Mouse (Mus musculus): ENCODE measurements at regions not wholly inside any gene's neighbourhood (a gene's known extent, or its start where the extent isn't known, plus 50 kb on each side); places are given as distances from the start of the nearest gene placed in this dataset.

GRCm38 (mm10) chr13:35226142-35226829 lies 199.4 kb upstream of the Eci2 start:
- DNase-seq, result no peak

- DNase-seq, result no peak
Observed at GRCm38 (mm10) chr13:35226944-35227343, 200.0 kb upstream of the Eci2 start.

GRCm38 (mm10) chr13:35229601-35230000 lies 202.7 kb upstream of the Eci2 start:
- DNase-seq, result no peak

- no peak for DNase-seq
Observed at GRCm38 (mm10) chr13:35233636-35234035, 206.7 kb upstream of the Eci2 start.

- DNase-seq, result no peak
Observed at GRCm38 (mm10) chr13:35241443-35241842, 214.5 kb upstream of the Eci2 start.

- DNase-seq, result no peak
Observed at GRCm38 (mm10) chr13:35243946-35244345, 217.1 kb upstream of the Eci2 start.

GRCm38 (mm10) chr13:35257386-35257785 lies 230.5 kb upstream of the Eci2 start:
- DNase-seq, result no peak

- DNase-seq, result no peak
Observed at GRCm38 (mm10) chr13:35258720-35259119, 231.8 kb upstream of the Eci2 start.

- DNase-seq, result no peak
Observed at GRCm38 (mm10) chr13:35283959-35284358, 257.1 kb upstream of the Eci2 start.

- no peak for DNase-seq
Observed at GRCm38 (mm10) chr13:35302088-35302487, 275.2 kb upstream of the Eci2 start.

GRCm38 (mm10) chr13:35316772-35317171 lies 289.9 kb upstream of the Eci2 start:
- DNase-seq, result no peak

- DNase-seq, result peak; percentile 10
Observed at GRCm38 (mm10) chr13:35326682-35327242, 299.9 kb upstream of the Eci2 start.

- no peak for DNase-seq
Observed at GRCm38 (mm10) chr13:35328320-35328719, 301.4 kb upstream of the Eci2 start.

- no peak for DNase-seq
Observed at GRCm38 (mm10) chr13:35330926-35331325, 304.0 kb upstream of the Eci2 start.

- DNase-seq, result no peak
Observed at GRCm38 (mm10) chr13:35345507-35346129, 314.0 kb upstream of the Cdyl start.

- no peak for DNase-seq
Observed at GRCm38 (mm10) chr13:35348283-35348682, 311.4 kb upstream of the Cdyl start.

GRCm38 (mm10) chr13:35359345-35359744 lies 300.3 kb upstream of the Cdyl start:
- DNase-seq, result peak; percentile 56

- DNase-seq, result peak; percentile 39
Observed at GRCm38 (mm10) chr13:35377487-35377886, 282.1 kb upstream of the Cdyl start.

GRCm38 (mm10) chr13:35379500-35379899 lies 280.1 kb upstream of the Cdyl start:
- DNase-seq, result no peak

- DNase-seq, result no peak
Observed at GRCm38 (mm10) chr13:35380224-35381009, 279.2 kb upstream of the Cdyl start.

GRCm38 (mm10) chr13:35381641-35382040 lies 278.0 kb upstream of the Cdyl start:
- DNase-seq, result no peak

GRCm38 (mm10) chr13:35383000-35383623 lies 276.5 kb upstream of the Cdyl start:
- DNase-seq, result no peak

GRCm38 (mm10) chr13:35383624-35384018 lies 276.0 kb upstream of the Cdyl start:
- DNase-seq, result no peak
